Mouse (Mus musculus) bone marrow, adult 2 months (tissue): Measurements from ENCODE around the gene Ndufs1.

Experiments used
- CTCF ChIP-seq: fragments of 200-500 bp; IDR thresholded peaks from 2 replicates; pipeline ENCODE4 v1.5.1; 2011; ENCODE audit warnings: low read length, control low read depth; ENCODE audit not compliant: control insufficient read depth, insufficient read depth
- POLR2A ChIP-seq: fragments of 200-500 bp; IDR thresholded peaks from 2 replicates; pipeline ENCODE4 v1.6.1; 2011; ENCODE audit warnings: low read depth, mild to moderate bottlenecking, control low read depth, low read length, borderline replicate concordance; ENCODE audit not compliant: control insufficient read depth

DNA sequence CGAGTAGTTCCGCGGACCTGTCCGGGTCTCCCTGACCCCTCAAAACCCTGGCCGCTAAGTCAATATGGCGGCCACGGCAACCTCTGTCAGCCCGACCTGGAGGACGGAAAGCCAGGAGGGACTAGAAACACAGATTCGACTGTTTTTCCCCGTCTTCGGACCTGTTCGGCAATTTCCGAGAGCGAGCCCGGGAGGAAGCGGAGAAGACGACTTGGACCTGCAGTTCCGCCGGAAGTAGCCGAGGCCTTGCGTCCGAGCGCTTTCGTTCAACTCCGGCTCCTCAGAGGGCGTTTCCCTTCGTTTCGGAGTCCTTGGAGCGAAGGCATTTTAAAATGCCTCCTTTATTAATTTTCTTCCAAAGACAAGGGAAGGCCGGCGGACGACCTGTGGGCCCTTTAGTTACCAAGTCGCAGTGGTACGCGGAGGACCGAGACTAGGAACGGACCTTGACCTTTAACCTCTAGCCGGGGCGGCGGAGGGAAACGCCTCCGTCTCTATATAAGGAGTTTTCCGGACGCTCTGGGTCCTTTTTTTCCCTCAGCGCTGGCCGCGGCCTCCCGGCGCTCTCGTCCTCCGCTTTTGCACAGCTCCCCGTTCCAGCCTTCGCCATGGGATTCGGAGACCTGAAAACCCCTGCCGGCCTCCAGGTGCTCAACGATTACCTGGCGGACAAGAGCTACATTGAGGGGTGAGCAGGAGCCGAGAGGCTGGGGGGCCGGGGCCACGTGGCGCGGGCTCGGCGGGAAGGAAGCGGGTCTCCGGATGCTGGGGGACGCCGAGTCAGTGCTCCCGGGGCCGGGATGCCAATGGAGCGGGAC is at the start of gene Ndufs1, which contains the start of gene Eef1b2:
- TF ChIP-seq CTCF, result no peak
- peak; percentile 69; the same call in 1 of the 2 replicates for TF ChIP-seq POLR2A
